Mouse (Mus musculus): Measurements from ENCODE around the gene Gif.

Gene Gif

GRCm38 (mm10) chr19:11800531-11801315 lies 53.4 kb downstream of the Gif start:
- no peak for DNase-seq

GRCm38 (mm10) chr19:11804423-11804822 lies 57.1 kb downstream of the Gif start:
- no peak for DNase-seq

GRCm38 (mm10) chr19:11807251-11807650 lies 59.9 kb downstream of the Gif start:
- DNase-seq = no peak

- no peak for DNase-seq
These were observed 60.5 kb downstream of the Gif start for GRCm38 (mm10) chr19:11807822-11808221.

- DNase-seq = no peak
These were observed 61.1 kb downstream of the Gif start for GRCm38 (mm10) chr19:11808452-11808851.

- DNase-seq = no peak
These were observed 62.8 kb downstream of the Gif start for GRCm38 (mm10) chr19:11810003-11810758.

- DNase-seq = no peak
These were observed 63.5 kb downstream of the Gif start for GRCm38 (mm10) chr19:11810856-11811255.

GRCm38 (mm10) chr19:11811688-11812365 lies 64.5 kb downstream of the Gif start:
- DNase-seq = no peak

All from right cerebral cortex, adult 18-20 months (tissue).